Mouse (Mus musculus) heart, postnatal 14 days (tissue): Measurements from ENCODE around the gene Zbtb8b. TPM values are rescaled to one million over a fixed set of nuclear protein-coding genes. Genes with fewer than 3 reads are reported as not detected.
"Not testable (repeated sequence)": the region's sequence is repeated elsewhere in the genome, so short reads cannot be mapped to it uniquely, and the experiment has no call there.

Experiments
- DNase-seq, 2 experiments: peaks; one replicate each; pipeline ENCODE4 v3.0.0; 2021 to 2022
- intact Hi-C: fragments of 180-260 bp; cut with DNase I; formaldehyde crosslinking; loops from one replicate; pipeline ENCODE4 v1.15.1; 2025
- total RNA-seq, 2 experiments: library from RNA; stranded (reverse); gene quantifications; 2 replicates each; pipeline ENCODE4 v1.2.3; 2021

Gene Zbtb8b
- total RNA-seq, 2 experiments from 2014 or later: 0.29 to 0.32 TPM

GRCm38 (mm10) chr4:129441145-129441544 is 492 bp upstream of the Zbtb8b start:
- no peak for DNase-seq
- intact Hi-C loops: no loop called here

- intact Hi-C loops: no loop called here
- DNase-seq: no peak
Observed at GRCm38 (mm10) chr4:129418321-129418720, 22.3 kb downstream of the Zbtb8b start.

GRCm38 (mm10) chr4:129416478-129416877 is 24.2 kb downstream of the Zbtb8b start:
- intact Hi-C loops: no loop called here
- no peak for DNase-seq

- intact Hi-C loops: no loop called here
- no peak for DNase-seq
Observed at GRCm38 (mm10) chr4:129415892-129416291, 24.8 kb downstream of the Zbtb8b start.

- no peak for DNase-seq
- intact Hi-C loops: loop anchor here (5.0 kb wide), 1 partner anchor 49 kb away; no protein-coding TSS in a partner anchor
Observed at GRCm38 (mm10) chr4:129410991-129411390, 29.7 kb downstream of the Zbtb8b start.

GRCm38 (mm10) chr4:129410532-129410931 is 30.1 kb downstream of the Zbtb8b start:
- DNase-seq: not testable (repeated sequence)
- intact Hi-C loops: loop anchor here (5.0 kb wide), 1 partner anchor 48 kb away; no protein-coding TSS in a partner anchor

GRCm38 (mm10) chr4:129406447-129406846 is 34.2 kb downstream of the Zbtb8b start:
- DNase-seq: peak; percentile 60 to 64
- intact Hi-C loops: no loop called here

- intact Hi-C loops: no loop called here
- no peak for DNase-seq
Observed at GRCm38 (mm10) chr4:129399813-129400212, 40.8 kb downstream of the Zbtb8b start.

- no peak for DNase-seq
- intact Hi-C loops: no loop called here
Observed at GRCm38 (mm10) chr4:129396960-129397359, 43.7 kb downstream of the Zbtb8b start.

- no peak for DNase-seq
- intact Hi-C loops: no loop called here
Observed at GRCm38 (mm10) chr4:129394089-129394870, 46.4 kb downstream of the Zbtb8b start.

GRCm38 (mm10) chr4:129390936-129391557 is 49.6 kb downstream of the Zbtb8b start:
- no peak for DNase-seq
- intact Hi-C loops: no loop called here

- DNase-seq: peak in 1 of 2 experiments; percentile 29
- intact Hi-C loops: no loop called here
Observed at GRCm38 (mm10) chr4:129390216-129390743, 50.4 kb downstream of the Zbtb8b start.

GRCm38 (mm10) chr4:129388404-129388803 is 52.2 kb downstream of the Zbtb8b start:
- intact Hi-C loops: no loop called here
- no peak for DNase-seq

- intact Hi-C loops: no loop called here
- DNase-seq: no peak
Observed at GRCm38 (mm10) chr4:129386989-129387388, 53.7 kb downstream of the Zbtb8b start.

GRCm38 (mm10) chr4:129386269-129386946 is 54.2 kb downstream of the Zbtb8b start:
- DNase-seq: no peak
- intact Hi-C loops: no loop called here

- no peak for DNase-seq
- intact Hi-C loops: no loop called here
Observed at GRCm38 (mm10) chr4:129385685-129386084, 55.0 kb downstream of the Zbtb8b start.

- intact Hi-C loops: no loop called here
- DNase-seq: peak; percentile 42
Observed at GRCm38 (mm10) chr4:129384440-129384839, 56.2 kb downstream of the Zbtb8b start.

- DNase-seq: no peak
- intact Hi-C loops: no loop called here
Observed at GRCm38 (mm10) chr4:129383586-129383985, 57.1 kb downstream of the Zbtb8b start.

- peak; percentile 13 to 21 for DNase-seq
- intact Hi-C loops: no loop called here
Observed at GRCm38 (mm10) chr4:129382488-129382887, 58.2 kb downstream of the Zbtb8b start.

GRCm38 (mm10) chr4:129382029-129382428 is 58.6 kb downstream of the Zbtb8b start:
- DNase-seq: no peak
- intact Hi-C loops: no loop called here

- DNase-seq: no peak
- intact Hi-C loops: no loop called here
Observed at GRCm38 (mm10) chr4:129381148-129381547, 59.5 kb downstream of the Zbtb8b start.
